Mouse (Mus musculus): Measurements from ENCODE around the gene Tmsb4x. TPM values are rescaled to one million over a fixed set of nuclear protein-coding genes. Genes with fewer than 3 reads are reported as not detected.

Gene Tmsb4x
- polyA plus RNA-seq, 2 experiments, result 1,445 to 2,721 TPM

- Histone ChIP-seq H3K27ac (replicated peaks; ENCODE audit: low read depth, low read length) (no peak overlapping the region), H3K9me3 (ENCODE audit: control insufficient read depth, low read length) (no peaks in the 10 kb centered on the region), H3K4me3 (replicated peaks; ENCODE audit: low read length) (no peak overlapping the region), H3K36me3 (ENCODE audit: control insufficient read depth, insufficient read depth, low read length) (no peaks in the 10 kb centered on the region), H3K4me2 (replicated peaks; ENCODE audit: low read depth, low read length, severe bottlenecking) (no peak overlapping the region), H3K9ac (ENCODE audit: low read depth, low read length, severe bottlenecking) (no peak overlapping the region), H3K27me3 (ENCODE audit: control insufficient read depth, insufficient read depth, low read length) (no peaks in the 10 kb centered on the region), H3K4me1 (ENCODE audit: control insufficient read depth, insufficient read depth, low read length) (no peaks in the 10 kb centered on the region)
- 40% methylated on average over 1 of the region's 1 CpGs for WGBS
- no peak for DNase-seq (ENCODE audit: low spot score)
- no peak for TF ChIP-seq POLR2A (IDR thresholded peaks at IDR 0.05; ENCODE audit: borderline replicate concordance, extremely low read depth, insufficient read depth, insufficient read length)
- no peak for ATAC-seq (ENCODE audit: low FRiP score, low read depth)
Measured at GRCm38 (mm10) chrX:167229819-167230218, 20.7 kb upstream of the Tmsb4x start.

- ATAC-seq (ENCODE audit: low FRiP score, low read depth) (no peak), DNase-seq (ENCODE audit: low spot score) (no peak)
- no peak overlapping the region for H3K4me3 ChIP-seq (replicated peaks; ENCODE audit: low read length)
- TF ChIP-seq POLR2A (IDR thresholded peaks at IDR 0.05; ENCODE audit: borderline replicate concordance, extremely low read depth, insufficient read depth, insufficient read length), result no peak
- H3K9me3 ChIP-seq (ENCODE audit: control insufficient read depth, low read length), result no peaks in the 10 kb centered on the region
- no peaks in the 10 kb centered on the region for H3K4me1 ChIP-seq (ENCODE audit: control insufficient read depth, insufficient read depth, low read length)
- H3K4me2 ChIP-seq (replicated peaks; ENCODE audit: low read depth, low read length, severe bottlenecking), result no peak overlapping the region
- H3K27ac ChIP-seq (replicated peaks; ENCODE audit: low read depth, low read length), result no peak overlapping the region
- H3K27me3 ChIP-seq (ENCODE audit: control insufficient read depth, insufficient read depth, low read length), result no peaks in the 10 kb centered on the region
- 45% methylated on average over 6 of the region's 6 CpGs for WGBS
- no peaks in the 10 kb centered on the region for H3K36me3 ChIP-seq (ENCODE audit: control insufficient read depth, insufficient read depth, low read length)
- no peak overlapping the region for H3K9ac ChIP-seq (ENCODE audit: low read depth, low read length, severe bottlenecking)
Measured at GRCm38 (mm10) chrX:167229206-167229605, 20.1 kb upstream of the Tmsb4x start.

GRCm38 (mm10) chrX:167227756-167228155, 18.6 kb upstream of the Tmsb4x start:
- DNase-seq (ENCODE audit: low spot score) (no peak), ATAC-seq (ENCODE audit: low FRiP score, low read depth) (no peak)
- H3K36me3 ChIP-seq (ENCODE audit: control insufficient read depth, insufficient read depth, low read length), result no peaks in the 10 kb centered on the region
- WGBS, result 87% methylated on average over 6 of the region's 6 CpGs
- no peaks in the 10 kb centered on the region for H3K4me1 ChIP-seq (ENCODE audit: control insufficient read depth, insufficient read depth, low read length)
- no peaks in the 10 kb centered on the region for H3K27me3 ChIP-seq (ENCODE audit: control insufficient read depth, insufficient read depth, low read length)
- no peak overlapping the region for H3K27ac ChIP-seq (replicated peaks; ENCODE audit: low read depth, low read length)
- no peaks in the 10 kb centered on the region for H3K9me3 ChIP-seq (ENCODE audit: control insufficient read depth, low read length)
- no peak for TF ChIP-seq POLR2A (IDR thresholded peaks at IDR 0.05; ENCODE audit: borderline replicate concordance, extremely low read depth, insufficient read depth, insufficient read length)
- H3K4me3 ChIP-seq (replicated peaks; ENCODE audit: low read length), result no peak overlapping the region
- H3K9ac ChIP-seq (ENCODE audit: low read depth, low read length, severe bottlenecking), result no peak overlapping the region
- H3K4me2 ChIP-seq (replicated peaks; ENCODE audit: low read depth, low read length, severe bottlenecking), result no peak overlapping the region

GRCm38 (mm10) chrX:167227138-167227537, 18.0 kb upstream of the Tmsb4x start:
- no peak overlapping the region for H3K4me2 ChIP-seq (replicated peaks; ENCODE audit: low read depth, low read length, severe bottlenecking)
- WGBS, result 81% methylated on average over 7 of the region's 7 CpGs
- H3K9ac ChIP-seq (ENCODE audit: low read depth, low read length, severe bottlenecking), result no peak overlapping the region
- H3K4me1 ChIP-seq (ENCODE audit: control insufficient read depth, insufficient read depth, low read length), result no peaks in the 10 kb centered on the region
- no peak overlapping the region for H3K4me3 ChIP-seq (replicated peaks; ENCODE audit: low read length)
- DNase-seq (ENCODE audit: low spot score) (no peak), ATAC-seq (ENCODE audit: low FRiP score, low read depth) (no peak)
- no peak overlapping the region for H3K27ac ChIP-seq (replicated peaks; ENCODE audit: low read depth, low read length)
- no peaks in the 10 kb centered on the region for H3K36me3 ChIP-seq (ENCODE audit: control insufficient read depth, insufficient read depth, low read length)
- no peak for TF ChIP-seq POLR2A (IDR thresholded peaks at IDR 0.05; ENCODE audit: borderline replicate concordance, extremely low read depth, insufficient read depth, insufficient read length)
- H3K9me3 ChIP-seq (ENCODE audit: control insufficient read depth, low read length), result no peaks in the 10 kb centered on the region
- no peaks in the 10 kb centered on the region for H3K27me3 ChIP-seq (ENCODE audit: control insufficient read depth, insufficient read depth, low read length)

GRCm38 (mm10) chrX:167226570-167226969, 17.5 kb upstream of the Tmsb4x start:
- H3K36me3 ChIP-seq (ENCODE audit: control insufficient read depth, insufficient read depth, low read length), result no peaks in the 10 kb centered on the region
- DNase-seq (ENCODE audit: low spot score) (no peak), ATAC-seq (ENCODE audit: low FRiP score, low read depth) (no peak)
- no peak overlapping the region for H3K4me2 ChIP-seq (replicated peaks; ENCODE audit: low read depth, low read length, severe bottlenecking)
- no peaks in the 10 kb centered on the region for H3K4me1 ChIP-seq (ENCODE audit: control insufficient read depth, insufficient read depth, low read length)
- TF ChIP-seq POLR2A (IDR thresholded peaks at IDR 0.05; ENCODE audit: borderline replicate concordance, extremely low read depth, insufficient read depth, insufficient read length), result no peak
- H3K27me3 ChIP-seq (ENCODE audit: control insufficient read depth, insufficient read depth, low read length), result no peaks in the 10 kb centered on the region
- 88% methylated on average over 5 of the region's 5 CpGs for WGBS
- no peak overlapping the region for H3K9ac ChIP-seq (ENCODE audit: low read depth, low read length, severe bottlenecking)
- no peaks in the 10 kb centered on the region for H3K9me3 ChIP-seq (ENCODE audit: control insufficient read depth, low read length)
- H3K4me3 ChIP-seq (replicated peaks; ENCODE audit: low read length), result no peak overlapping the region
- H3K27ac ChIP-seq (replicated peaks; ENCODE audit: low read depth, low read length), result no peak overlapping the region

GRCm38 (mm10) chrX:167212707-167213106, 3.6 kb upstream of the Tmsb4x start:
- no peak for TF ChIP-seq POLR2A (IDR thresholded peaks at IDR 0.05; ENCODE audit: borderline replicate concordance, extremely low read depth, insufficient read depth, insufficient read length)
- Histone ChIP-seq H3K27ac (replicated peaks; ENCODE audit: low read depth, low read length) (no peak overlapping the region), H3K4me1 (ENCODE audit: control insufficient read depth, insufficient read depth, low read length) (no peaks in the 10 kb centered on the region), H3K4me3 (replicated peaks; ENCODE audit: low read length) (no peak overlapping the region), H3K9me3 (ENCODE audit: control insufficient read depth, low read length) (no peaks in the 10 kb centered on the region), H3K27me3 (ENCODE audit: control insufficient read depth, insufficient read depth, low read length) (peaks cover 15% of the 10 kb centered on the region; the same call in 1 of the 2 replicates), H3K9ac (ENCODE audit: low read depth, low read length, severe bottlenecking) (no peak overlapping the region), H3K36me3 (ENCODE audit: control insufficient read depth, insufficient read depth, low read length) (no peaks in the 10 kb centered on the region), H3K4me2 (replicated peaks; ENCODE audit: low read depth, low read length, severe bottlenecking) (no peak overlapping the region)
- DNase-seq (ENCODE audit: low spot score), result no peak
- 25% methylated on average over 8 of the region's 8 CpGs for WGBS
- ATAC-seq (ENCODE audit: low FRiP score, low read depth), result no peak
